Mouse (Mus musculus): ENCODE results near the gene Arhgef28. TPM values are rescaled to one million over a fixed set of nuclear protein-coding genes. Genes with fewer than 3 reads are reported as not detected.

The Arhgef28 gene
- polyA plus RNA-seq, 1 experiment from 2014 or later = 32.7 TPM

GRCm38 (mm10) chr13:98230511-98230910 is 24.3 kb upstream of the Arhgef28 start:
- no peaks in the 10 kb centered on the region for H3K27me3 ChIP-seq (ENCODE audit: control insufficient read depth, insufficient read depth, low read length)
- ATAC-seq (ENCODE audit: low read depth) = no peak
- H3K9me3 ChIP-seq (ENCODE audit: control insufficient read depth, low read length) = no peaks in the 10 kb centered on the region
- H3K36me3 ChIP-seq (ENCODE audit: control insufficient read depth, insufficient read depth, low read length) = no peaks in the 10 kb centered on the region
- H3K27ac ChIP-seq (ENCODE audit: low read depth, low read length) = no peak overlapping the region
- H3K4me3 ChIP-seq (ENCODE audit: low read depth, low read length) = no peak overlapping the region
- WGBS = 100% methylated on average over 1 of the region's 1 CpGs
- no peaks in the 10 kb centered on the region for H3K4me1 ChIP-seq (ENCODE audit: control insufficient read depth, insufficient read depth, low read length)
- no peak overlapping the region for H3K4me2 ChIP-seq (ENCODE audit: low read depth, low read length)
- H3K9ac ChIP-seq (replicated peaks; ENCODE audit: low read depth, low read length) = no peak overlapping the region

DNA sequence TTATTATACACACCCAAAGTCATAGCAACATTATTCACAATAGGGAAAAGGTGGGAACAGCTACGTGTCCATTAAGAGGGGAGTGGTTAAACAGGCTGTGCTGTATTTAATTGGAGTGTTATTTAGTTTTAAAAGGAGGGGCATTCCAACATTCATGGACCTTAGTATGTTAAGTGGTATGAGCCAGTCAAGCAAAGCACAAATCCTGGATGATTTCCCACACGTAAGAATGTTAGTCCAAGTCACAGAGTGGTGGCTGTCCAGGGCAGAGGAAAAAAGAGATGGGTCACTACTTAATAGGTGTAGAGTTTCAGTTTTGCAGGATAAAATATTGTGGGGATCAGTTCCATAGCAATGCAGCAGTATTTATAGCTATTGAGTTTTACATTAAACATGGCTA is 20.0 kb upstream of the Arhgef28 start:
- 82% methylated on average over 2 of the region's 2 CpGs for WGBS
- no peaks in the 10 kb centered on the region for H3K36me3 ChIP-seq (ENCODE audit: control insufficient read depth, insufficient read depth, low read length)
- no peaks in the 10 kb centered on the region for H3K27me3 ChIP-seq (ENCODE audit: control insufficient read depth, insufficient read depth, low read length)
- no peak for ATAC-seq (ENCODE audit: low read depth)
- no peaks in the 10 kb centered on the region for H3K4me1 ChIP-seq (ENCODE audit: control insufficient read depth, insufficient read depth, low read length)
- H3K9ac ChIP-seq (replicated peaks; ENCODE audit: low read depth, low read length) = no peak overlapping the region
- H3K9me3 ChIP-seq (ENCODE audit: control insufficient read depth, low read length) = no peaks in the 10 kb centered on the region
- no peak overlapping the region for H3K4me2 ChIP-seq (ENCODE audit: low read depth, low read length)
- no peak overlapping the region for H3K4me3 ChIP-seq (ENCODE audit: low read depth, low read length)
- H3K27ac ChIP-seq (ENCODE audit: low read depth, low read length) = no peak overlapping the region

DNA sequence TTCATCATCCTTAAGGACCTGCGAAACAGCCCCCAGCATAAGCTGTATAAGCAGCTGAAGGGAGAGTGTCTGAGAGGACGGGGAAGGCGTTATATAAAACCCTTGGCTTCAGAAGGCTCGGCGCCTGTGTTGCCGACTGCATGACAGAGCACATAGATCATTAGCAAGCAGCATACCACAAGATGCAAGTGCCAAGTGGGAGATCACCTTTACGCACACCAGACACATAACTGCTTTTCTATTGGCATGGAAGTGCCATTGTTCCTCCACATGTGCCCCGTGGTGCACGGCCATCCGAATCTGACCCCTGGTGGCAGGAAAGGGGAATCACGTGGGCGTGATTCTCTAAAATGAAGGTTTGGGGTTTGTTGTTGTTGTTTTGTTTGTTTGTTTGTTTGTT is 16.6 kb upstream of the Arhgef28 start:
- Histone ChIP-seq H3K27me3 (ENCODE audit: control insufficient read depth, insufficient read depth, low read length) (no peaks in the 10 kb centered on the region), H3K9ac (replicated peaks; ENCODE audit: low read depth, low read length) (no peak overlapping the region), H3K4me3 (ENCODE audit: low read depth, low read length) (no peak overlapping the region), H3K9me3 (ENCODE audit: control insufficient read depth, low read length) (no peaks in the 10 kb centered on the region), H3K27ac (ENCODE audit: low read depth, low read length) (no peak overlapping the region), H3K36me3 (ENCODE audit: control insufficient read depth, insufficient read depth, low read length) (no peaks in the 10 kb centered on the region), H3K4me2 (ENCODE audit: low read depth, low read length) (no peak overlapping the region), H3K4me1 (ENCODE audit: control insufficient read depth, insufficient read depth, low read length) (no peaks in the 10 kb centered on the region)
- ATAC-seq (ENCODE audit: low read depth) = peak; percentile 68
- WGBS = 26% methylated on average over 12 of the region's 12 CpGs

DNA sequence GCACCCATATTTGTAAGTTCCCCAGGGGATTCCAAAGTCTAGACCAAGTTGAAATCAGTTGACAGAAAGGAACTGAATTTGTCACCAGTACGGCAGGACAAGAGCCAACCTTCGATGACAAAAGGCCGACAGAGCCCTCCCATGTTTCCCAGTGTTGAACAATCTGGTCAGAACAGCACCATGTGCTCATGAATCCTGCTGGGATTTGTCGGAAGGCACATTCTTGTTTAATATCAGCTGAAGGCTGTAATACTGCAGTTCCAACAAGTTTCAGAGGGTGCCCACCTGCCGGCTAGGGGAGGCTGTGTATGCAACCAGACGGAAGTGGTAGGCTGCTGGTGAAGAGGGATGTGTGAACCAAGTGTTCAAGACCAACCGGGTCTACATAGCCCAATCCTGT is 3.9 kb upstream of the Arhgef28 start:
- H3K4me2 ChIP-seq (ENCODE audit: low read depth, low read length) = no peak overlapping the region
- H3K9ac ChIP-seq (replicated peaks; ENCODE audit: low read depth, low read length) = no peak overlapping the region
- no peaks in the 10 kb centered on the region for H3K36me3 ChIP-seq (ENCODE audit: control insufficient read depth, insufficient read depth, low read length)
- WGBS = 86% methylated on average over 7 of the region's 7 CpGs
- no peaks in the 10 kb centered on the region for H3K9me3 ChIP-seq (ENCODE audit: control insufficient read depth, low read length)
- H3K4me1 ChIP-seq (ENCODE audit: control insufficient read depth, insufficient read depth, low read length) = peaks cover 6% of the 10 kb centered on the region; the same call in 1 of the 2 replicates
- ATAC-seq (ENCODE audit: low read depth) = no peak
- no peak overlapping the region for H3K27ac ChIP-seq (ENCODE audit: low read depth, low read length)
- H3K4me3 ChIP-seq (ENCODE audit: low read depth, low read length) = no peak overlapping the region
- peaks cover 3% of the 10 kb centered on the region; the same call in 1 of the 2 replicates for H3K27me3 ChIP-seq (ENCODE audit: control insufficient read depth, insufficient read depth, low read length)

DNA sequence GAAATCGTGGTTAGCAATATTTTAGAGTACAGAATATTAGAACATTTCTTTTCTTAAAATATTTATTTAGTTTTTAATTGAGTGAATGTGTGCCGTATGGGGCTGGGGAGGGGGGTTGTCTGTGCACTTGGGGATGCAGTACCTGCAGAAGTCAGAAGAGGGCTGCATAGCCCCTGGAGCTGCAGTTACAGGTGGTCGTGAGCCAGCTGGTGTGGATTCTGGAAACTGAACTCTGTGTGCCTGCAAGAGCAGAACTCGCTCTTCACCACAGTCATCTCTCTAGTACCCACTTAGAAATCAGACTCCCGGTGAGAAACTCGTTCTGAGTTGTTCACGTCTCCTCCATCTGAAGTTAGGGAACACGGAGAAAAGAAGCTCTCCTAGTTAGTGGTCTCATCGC is 2.6 kb upstream of the Arhgef28 start:
- no peak for ATAC-seq (ENCODE audit: low read depth)
- no peaks in the 10 kb centered on the region for H3K9me3 ChIP-seq (ENCODE audit: control insufficient read depth, low read length)
- H3K4me3 ChIP-seq (ENCODE audit: low read depth, low read length) = no peak overlapping the region
- 43% methylated on average over 9 of the region's 9 CpGs for whole genome bisulfite sequencing
- H3K27me3 ChIP-seq (ENCODE audit: control insufficient read depth, insufficient read depth, low read length) = peaks cover 3% of the 10 kb centered on the region; the same call in 1 of the 2 replicates
- H3K4me1 ChIP-seq (ENCODE audit: control insufficient read depth, insufficient read depth, low read length) = peaks cover 8% of the 10 kb centered on the region; the same call in 1 of the 2 replicates
- H3K9ac ChIP-seq (replicated peaks; ENCODE audit: low read depth, low read length) = no peak overlapping the region
- no peak overlapping the region for H3K27ac ChIP-seq (ENCODE audit: low read depth, low read length)
- H3K36me3 ChIP-seq (ENCODE audit: control insufficient read depth, insufficient read depth, low read length) = no peaks in the 10 kb centered on the region
- no peak overlapping the region for H3K4me2 ChIP-seq (ENCODE audit: low read depth, low read length)

GRCm38 (mm10) chr13:98206546-98206870 is 269 bp upstream of the Arhgef28 start:
- no peak overlapping the region; the same call in 1 of the 2 replicates for H3K27ac ChIP-seq (ENCODE audit: low read depth, low read length)
- peak overlapping the region; percentile 76 for H3K9ac ChIP-seq (replicated peaks; ENCODE audit: low read depth, low read length)
- H3K27me3 ChIP-seq (ENCODE audit: control insufficient read depth, insufficient read depth, low read length) = peaks cover 3% of the 10 kb centered on the region; the same call in 1 of the 2 replicates
- peak overlapping the region; percentile 97 for H3K4me2 ChIP-seq (ENCODE audit: low read depth, low read length)
- 1% methylated on average over 13 of the region's 13 CpGs for WGBS
- no peaks in the 10 kb centered on the region for H3K9me3 ChIP-seq (ENCODE audit: control insufficient read depth, low read length)
- peak overlapping the region; percentile 62 for H3K4me3 ChIP-seq (ENCODE audit: low read depth, low read length)
- ATAC-seq (ENCODE audit: low read depth) = no peak
- peaks cover 8% of the 10 kb centered on the region; the same call in 1 of the 2 replicates for H3K4me1 ChIP-seq (ENCODE audit: control insufficient read depth, insufficient read depth, low read length)
- H3K36me3 ChIP-seq (ENCODE audit: control insufficient read depth, insufficient read depth, low read length) = no peaks in the 10 kb centered on the region

GRCm38 (mm10) chr13:98205111-98205510 is 1.1 kb downstream of the Arhgef28 start:
- Histone ChIP-seq H3K27me3 (ENCODE audit: control insufficient read depth, insufficient read depth, low read length) (peaks cover 3% of the 10 kb centered on the region; the same call in 1 of the 2 replicates), H3K9ac (replicated peaks; ENCODE audit: low read depth, low read length) (no peak overlapping the region), H3K4me1 (ENCODE audit: control insufficient read depth, insufficient read depth, low read length) (peaks cover 8% of the 10 kb centered on the region; the same call in 1 of the 2 replicates), H3K9me3 (ENCODE audit: control insufficient read depth, low read length) (no peaks in the 10 kb centered on the region), H3K4me2 (ENCODE audit: low read depth, low read length) (peak overlapping the region; percentile 97), H3K27ac (ENCODE audit: low read depth, low read length) (no peak overlapping the region), H3K36me3 (ENCODE audit: control insufficient read depth, insufficient read depth, low read length) (no peaks in the 10 kb centered on the region), H3K4me3 (ENCODE audit: low read depth, low read length) (no peak overlapping the region)
- WGBS = 18% methylated on average over 8 of the region's 8 CpGs
- peak; percentile 26; the same call in 1 of the 2 replicates for ATAC-seq (ENCODE audit: low read depth)

DNA sequence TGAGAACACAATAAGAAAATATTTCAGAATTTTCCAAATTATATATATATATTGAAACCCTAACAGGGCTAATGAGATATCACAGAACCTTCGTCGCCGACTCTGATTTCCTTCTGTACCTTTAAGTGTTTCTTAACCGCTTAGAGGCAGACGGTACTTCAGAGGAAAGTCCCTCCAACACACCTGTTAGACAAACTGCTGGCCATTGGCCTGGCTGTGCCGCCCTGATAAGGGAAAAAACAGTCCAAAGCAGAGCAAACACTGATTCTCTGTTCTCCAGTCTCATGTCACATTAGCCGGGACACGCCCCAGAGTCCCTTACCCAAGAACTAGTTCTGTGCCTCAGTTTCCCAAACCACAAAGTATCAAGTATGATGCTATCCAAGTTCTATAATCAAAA is 1.9 kb downstream of the Arhgef28 start:
- 95% methylated on average over 8 of the region's 8 CpGs for WGBS
- Histone ChIP-seq H3K4me1 (ENCODE audit: control insufficient read depth, insufficient read depth, low read length) (peaks cover 8% of the 10 kb centered on the region; the same call in 1 of the 2 replicates), H3K27me3 (ENCODE audit: control insufficient read depth, insufficient read depth, low read length) (peaks cover 3% of the 10 kb centered on the region; the same call in 1 of the 2 replicates), H3K4me3 (ENCODE audit: low read depth, low read length) (no peak overlapping the region), H3K9me3 (ENCODE audit: control insufficient read depth, low read length) (no peaks in the 10 kb centered on the region), H3K4me2 (ENCODE audit: low read depth, low read length) (no peak overlapping the region), H3K9ac (replicated peaks; ENCODE audit: low read depth, low read length) (no peak overlapping the region), H3K36me3 (ENCODE audit: control insufficient read depth, insufficient read depth, low read length) (no peaks in the 10 kb centered on the region), H3K27ac (ENCODE audit: low read depth, low read length) (no peak overlapping the region)
- ATAC-seq (ENCODE audit: low read depth) = no peak

GRCm38 (mm10) chr13:98201436-98201835 is 4.8 kb downstream of the Arhgef28 start:
- H3K9me3 ChIP-seq (ENCODE audit: control insufficient read depth, low read length) = no peaks in the 10 kb centered on the region
- H3K4me1 ChIP-seq (ENCODE audit: control insufficient read depth, insufficient read depth, low read length) = peaks cover 8% of the 10 kb centered on the region; the same call in 1 of the 2 replicates
- no peak for ATAC-seq (ENCODE audit: low read depth)
- H3K27me3 ChIP-seq (ENCODE audit: control insufficient read depth, insufficient read depth, low read length) = peaks cover 3% of the 10 kb centered on the region; the same call in 1 of the 2 replicates
- H3K4me3 ChIP-seq (ENCODE audit: low read depth, low read length) = no peak overlapping the region
- H3K4me2 ChIP-seq (ENCODE audit: low read depth, low read length) = no peak overlapping the region
- H3K36me3 ChIP-seq (ENCODE audit: control insufficient read depth, insufficient read depth, low read length) = no peaks in the 10 kb centered on the region
- H3K27ac ChIP-seq (ENCODE audit: low read depth, low read length) = no peak overlapping the region
- no peak overlapping the region for H3K9ac ChIP-seq (replicated peaks; ENCODE audit: low read depth, low read length)
- 60% methylated on average over 9 of the region's 9 CpGs for WGBS

Measured in neural tube, embryonic 14.5 days (tissue).